Mouse (Mus musculus) telencephalon, adult 2 months (tissue): ENCODE data around the gene Gga2.

Source experiments
- DNase-seq: peaks from one replicate; pipeline ENCODE4 v3.0.0-alpha.2; 2011; ENCODE audit warnings: low read depth, low spot score

The Gga2 gene

DNA sequence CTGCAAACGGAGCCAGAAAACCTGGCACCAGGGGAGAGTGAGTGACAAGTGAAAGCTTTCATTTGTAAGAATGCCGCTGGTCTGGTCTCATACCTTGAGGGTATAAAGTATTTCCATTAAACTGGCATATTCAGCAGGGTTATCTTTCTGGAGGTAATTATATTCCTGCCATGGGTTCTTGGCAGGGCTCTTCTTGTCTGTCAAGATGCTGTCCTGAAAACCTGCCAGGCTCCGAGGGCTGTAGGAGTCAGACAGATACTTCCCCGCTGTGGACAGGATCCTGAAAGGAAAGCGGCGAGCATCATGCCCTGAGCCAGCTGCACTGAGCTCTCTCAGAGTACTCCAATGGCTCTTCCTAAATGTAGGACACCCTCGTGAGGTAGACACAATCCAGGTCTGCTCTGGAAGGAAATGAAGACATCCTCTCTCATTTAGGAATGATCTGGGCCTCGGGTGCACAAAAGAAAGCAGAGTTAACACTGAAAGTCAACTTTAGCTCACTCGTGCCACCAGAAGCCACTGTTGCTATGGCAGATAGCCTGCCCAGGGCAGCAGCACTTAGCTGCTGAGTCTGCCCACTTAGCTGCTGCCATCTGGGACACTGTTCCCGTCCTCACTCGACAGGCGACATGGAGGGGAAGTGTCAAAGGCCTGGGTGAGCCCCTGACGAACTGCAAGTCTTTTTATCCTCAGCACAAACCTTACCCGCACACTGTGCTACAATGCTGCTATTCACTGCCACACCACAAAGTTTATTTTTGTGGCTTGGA is 84.0 kb downstream of the Gga2 start:
- no peak for DNase-seq
